Mouse (Mus musculus): Measurements from ENCODE around the gene Carnmt1.

The Carnmt1 gene

GRCm38 (mm10) chr19:18654984-18655383 lies 15.6 kb upstream of the Carnmt1 start:
- no peak for DNase-seq

- DNase-seq: no peak
These were observed 14.6 kb upstream of the Carnmt1 start for GRCm38 (mm10) chr19:18655999-18656398.

GRCm38 (mm10) chr19:18658473-18658872 lies 12.1 kb upstream of the Carnmt1 start:
- DNase-seq: no peak

- no peak for DNase-seq
These were observed 11.2 kb upstream of the Carnmt1 start for GRCm38 (mm10) chr19:18659349-18659748.

GRCm38 (mm10) chr19:18660466-18660865 lies 10.1 kb upstream of the Carnmt1 start:
- no peak for DNase-seq

- no peak for DNase-seq
These were observed 8.9 kb upstream of the Carnmt1 start for GRCm38 (mm10) chr19:18661683-18662082.

GRCm38 (mm10) chr19:18663904-18664303 lies 6.7 kb upstream of the Carnmt1 start:
- DNase-seq: no peak

- DNase-seq: no peak
These were observed 3.6 kb upstream of the Carnmt1 start for GRCm38 (mm10) chr19:18666966-18667365.

GRCm38 (mm10) chr19:18669551-18669950 lies 1.0 kb upstream of the Carnmt1 start:
- no peak for DNase-seq

- DNase-seq: peak; percentile 68
These were observed 635 bp downstream of the Carnmt1 start for GRCm38 (mm10) chr19:18671056-18671741.

- no peak for DNase-seq
These were observed 1.9 kb downstream of the Carnmt1 start for GRCm38 (mm10) chr19:18672498-18672897.

GRCm38 (mm10) chr19:18673116-18673515 lies 2.6 kb downstream of the Carnmt1 start:
- no peak for DNase-seq

- DNase-seq: no peak
These were observed 11.6 kb downstream of the Carnmt1 start for GRCm38 (mm10) chr19:18682142-18682541.

- DNase-seq: no peak
These were observed 17.0 kb downstream of the Carnmt1 start for GRCm38 (mm10) chr19:18687556-18687955.

GRCm38 (mm10) chr19:18692176-18692575 lies 21.6 kb downstream of the Carnmt1 start:
- DNase-seq: no peak

- DNase-seq: no peak
These were observed 22.2 kb downstream of the Carnmt1 start for GRCm38 (mm10) chr19:18692768-18693167.

- DNase-seq: no peak
These were observed 24.6 kb downstream of the Carnmt1 start for GRCm38 (mm10) chr19:18695116-18695515.

GRCm38 (mm10) chr19:18695552-18695951 lies 25.0 kb downstream of the Carnmt1 start:
- no peak for DNase-seq

GRCm38 (mm10) chr19:18708101-18708500 lies 37.5 kb downstream of the Carnmt1 start:
- DNase-seq: no peak

- DNase-seq: no peak
These were observed 40.3 kb downstream of the Carnmt1 start for GRCm38 (mm10) chr19:18710903-18711302.

GRCm38 (mm10) chr19:18711589-18711988 lies 41.0 kb downstream of the Carnmt1 start:
- no peak for DNase-seq

- DNase-seq: no peak
These were observed 41.7 kb downstream of the Carnmt1 start for GRCm38 (mm10) chr19:18712153-18712865.

GRCm38 (mm10) chr19:18712866-18713300 lies 42.3 kb downstream of the Carnmt1 start, which contains the start of gene D030056L22Rik:
Gene D030056L22Rik (plus strand): TSS chr19:18713193.
- peak; percentile 98 for DNase-seq

- DNase-seq: peak; percentile 53
These were observed 42.8 kb downstream of the Carnmt1 start for GRCm38 (mm10) chr19:18713357-18713756.

Data from right cerebral cortex, postnatal 25 days (tissue).